Mouse (Mus musculus) cerebellum, adult 11 months (tissue): ENCODE results near the gene Dab2.

Experiments
- DNase-seq: peaks from one replicate; pipeline ENCODE4 v3.0.0; 2022

Dab2 gene

DNA sequence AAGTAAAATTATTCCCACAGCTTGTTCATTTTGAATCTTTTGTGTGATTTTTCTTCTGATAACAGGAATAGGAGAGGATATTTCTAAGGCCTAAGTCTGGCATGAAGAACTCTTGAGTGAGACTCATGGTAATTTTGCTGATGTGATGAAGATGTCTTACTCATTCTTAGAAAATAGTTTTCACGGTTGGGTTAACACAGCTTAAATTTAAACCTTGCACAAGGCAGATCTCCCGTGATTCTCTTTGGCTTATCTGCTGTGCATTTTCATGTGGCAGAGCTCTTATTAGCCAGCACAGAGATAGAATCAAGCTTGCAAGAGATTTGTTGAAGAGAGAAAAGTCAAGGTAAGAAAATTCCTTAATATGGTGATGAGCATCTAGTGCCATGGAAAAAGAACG lies at the start of gene Dab2:
Gene Dab2 (plus strand): TSS at position 235 of the 400 bp plus-strand sequence.
- no peak for DNase-seq

DNA sequence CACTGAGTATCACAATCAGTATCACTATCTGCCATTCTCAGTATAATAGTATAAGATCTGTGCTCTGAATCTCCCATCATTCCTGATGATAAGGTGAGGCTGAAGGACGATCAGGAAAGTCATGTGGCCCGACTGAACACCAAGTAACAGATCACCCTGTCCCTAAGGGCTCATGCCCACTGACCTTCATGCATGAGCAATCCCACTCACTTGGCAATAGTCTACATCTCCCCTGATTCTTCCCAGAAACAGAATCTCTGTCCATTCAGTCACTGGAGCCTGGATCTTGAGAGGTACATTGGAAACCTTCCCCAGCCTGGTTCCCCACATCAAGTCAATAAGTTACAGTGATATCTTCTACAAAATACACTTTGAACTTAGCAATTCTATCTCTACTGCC lies 46.1 kb upstream of the Dab2 start:
- no peak for DNase-seq

DNA sequence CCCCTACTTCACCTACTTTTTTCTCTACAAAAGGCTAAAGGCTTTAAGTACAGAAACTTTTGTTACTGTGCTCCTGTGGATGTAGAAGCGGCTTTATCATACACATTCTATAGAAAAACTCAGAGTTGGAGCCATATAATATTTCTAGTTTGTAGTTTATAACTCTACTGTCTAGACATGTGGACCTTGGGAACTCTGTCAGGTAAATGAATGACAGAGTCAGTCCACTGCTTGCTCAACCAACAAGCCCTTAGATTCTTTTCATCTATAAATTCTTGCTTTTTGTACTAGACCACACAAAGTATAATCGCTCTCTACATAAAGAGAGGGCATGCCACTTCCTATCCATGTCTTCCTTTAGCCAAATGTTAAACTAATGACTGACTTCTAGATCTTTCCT lies 45.2 kb upstream of the Dab2 start:
- no peak for DNase-seq

DNA sequence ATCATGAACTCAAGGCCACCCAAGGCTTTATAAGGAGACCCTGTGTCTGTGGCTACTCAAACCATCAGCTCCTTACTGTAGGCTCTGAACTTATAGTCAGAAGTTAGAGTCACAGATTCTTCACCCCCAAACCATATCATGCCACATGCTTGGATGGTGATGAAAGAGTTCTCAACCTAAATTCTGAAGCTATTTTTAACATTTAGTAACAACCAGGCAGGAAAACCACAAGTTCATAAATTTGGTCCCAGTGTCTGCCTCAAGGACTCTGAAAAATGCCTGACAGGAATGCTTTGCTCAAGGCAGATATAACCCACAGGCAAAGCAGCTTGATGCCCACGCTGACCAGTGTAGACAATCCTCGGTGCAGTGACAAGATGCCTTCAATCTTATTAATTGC lies 42.5 kb upstream of the Dab2 start:
- DNase-seq: no peak

DNA sequence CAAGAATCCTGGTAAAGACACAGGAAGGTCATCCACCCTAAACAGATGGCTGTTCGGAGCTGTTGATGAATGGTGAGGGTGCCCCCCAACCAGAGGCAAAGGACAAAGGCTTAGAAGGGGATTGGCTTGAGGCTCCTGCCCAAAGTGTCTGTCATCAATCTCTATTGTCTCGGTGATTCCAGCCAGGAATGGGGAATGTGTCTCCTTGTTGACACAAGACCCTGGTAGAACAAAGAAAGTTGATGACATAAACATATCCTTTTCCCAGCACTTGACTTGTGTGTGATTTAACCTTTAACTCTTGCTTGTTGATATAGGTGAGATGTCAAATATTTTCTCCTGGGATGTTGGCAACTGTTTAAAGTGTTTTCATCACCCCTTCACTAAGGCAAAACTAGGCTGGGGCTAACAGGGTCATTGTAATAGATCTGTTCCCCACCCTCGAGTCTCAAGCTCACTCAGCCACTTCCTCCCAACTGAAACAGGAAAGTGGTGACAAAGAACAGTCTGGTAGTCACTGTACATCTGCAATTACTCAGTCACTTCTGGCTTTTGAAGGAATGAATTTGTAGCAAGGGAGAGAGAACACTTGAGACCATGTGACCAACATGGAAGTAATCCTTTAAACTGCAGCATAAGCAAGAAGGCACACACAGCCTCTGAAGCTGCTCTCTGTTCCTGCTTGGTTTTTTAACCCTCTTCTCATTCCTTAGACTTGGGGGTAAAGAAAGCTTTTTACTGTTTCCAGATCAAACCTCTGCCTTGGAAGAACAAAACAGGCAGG lies 39.4 kb upstream of the Dab2 start:
- DNase-seq: no peak

DNA sequence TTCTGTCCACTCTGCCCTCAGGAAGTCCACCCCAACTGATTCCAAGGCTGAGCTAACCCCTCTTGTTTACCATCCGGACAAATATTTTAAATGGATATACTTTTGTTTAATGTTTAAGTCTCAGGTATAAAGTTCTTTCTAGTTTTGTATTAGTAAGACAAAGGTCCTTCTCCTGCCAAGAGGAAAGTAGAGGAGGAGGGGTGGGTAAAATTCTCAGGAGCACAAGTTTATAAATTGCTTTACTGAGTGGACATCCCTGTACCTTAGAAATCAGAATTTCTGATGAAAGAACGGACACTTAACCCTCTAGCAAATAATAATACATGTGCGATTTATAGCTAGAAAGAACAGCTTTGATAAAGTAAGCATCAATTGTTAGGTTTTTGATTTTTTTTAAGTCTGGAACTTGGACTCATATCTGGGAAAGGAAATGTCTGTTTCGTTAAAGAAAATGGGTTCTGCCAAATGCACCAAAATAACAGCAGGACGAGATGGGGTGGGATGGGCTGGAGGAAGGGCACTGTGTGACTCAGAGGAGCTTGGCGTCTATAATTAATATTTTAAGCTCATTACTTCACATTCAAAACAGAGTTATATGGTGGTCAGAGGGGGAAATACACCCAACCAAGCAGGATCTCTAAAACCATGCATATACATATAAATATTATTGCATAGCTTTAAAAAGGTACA lies 38.7 kb upstream of the Dab2 start:
- no peak for DNase-seq

DNA sequence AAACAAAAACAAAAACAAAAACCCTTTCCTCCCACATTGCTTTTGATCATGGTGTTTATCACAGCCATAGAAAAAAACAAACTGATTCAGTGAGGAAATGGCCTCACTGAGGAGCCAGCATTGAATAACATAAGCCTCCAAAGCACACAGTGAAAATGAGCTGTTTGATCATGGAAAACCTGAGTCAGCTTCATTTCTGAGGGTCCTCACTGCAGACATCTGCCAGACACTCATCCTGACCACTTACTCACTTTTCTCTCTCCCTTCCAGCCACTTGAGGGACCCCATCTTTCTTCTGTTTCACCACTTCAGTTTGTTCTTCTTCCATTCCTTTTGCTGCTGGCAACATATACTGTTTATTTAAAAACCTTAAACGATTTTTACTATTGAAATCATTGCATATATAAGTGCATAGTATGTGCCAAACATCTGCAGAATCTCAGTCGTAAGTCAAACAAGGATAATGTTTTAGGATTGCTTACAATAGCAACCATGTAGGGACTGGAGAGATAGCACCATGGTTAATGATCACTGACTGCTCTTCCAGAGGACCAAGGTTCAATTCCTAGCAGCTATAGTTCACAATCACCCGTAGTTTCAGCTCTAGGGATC lies 32.3 kb upstream of the Dab2 start:
- no peak for DNase-seq

DNA sequence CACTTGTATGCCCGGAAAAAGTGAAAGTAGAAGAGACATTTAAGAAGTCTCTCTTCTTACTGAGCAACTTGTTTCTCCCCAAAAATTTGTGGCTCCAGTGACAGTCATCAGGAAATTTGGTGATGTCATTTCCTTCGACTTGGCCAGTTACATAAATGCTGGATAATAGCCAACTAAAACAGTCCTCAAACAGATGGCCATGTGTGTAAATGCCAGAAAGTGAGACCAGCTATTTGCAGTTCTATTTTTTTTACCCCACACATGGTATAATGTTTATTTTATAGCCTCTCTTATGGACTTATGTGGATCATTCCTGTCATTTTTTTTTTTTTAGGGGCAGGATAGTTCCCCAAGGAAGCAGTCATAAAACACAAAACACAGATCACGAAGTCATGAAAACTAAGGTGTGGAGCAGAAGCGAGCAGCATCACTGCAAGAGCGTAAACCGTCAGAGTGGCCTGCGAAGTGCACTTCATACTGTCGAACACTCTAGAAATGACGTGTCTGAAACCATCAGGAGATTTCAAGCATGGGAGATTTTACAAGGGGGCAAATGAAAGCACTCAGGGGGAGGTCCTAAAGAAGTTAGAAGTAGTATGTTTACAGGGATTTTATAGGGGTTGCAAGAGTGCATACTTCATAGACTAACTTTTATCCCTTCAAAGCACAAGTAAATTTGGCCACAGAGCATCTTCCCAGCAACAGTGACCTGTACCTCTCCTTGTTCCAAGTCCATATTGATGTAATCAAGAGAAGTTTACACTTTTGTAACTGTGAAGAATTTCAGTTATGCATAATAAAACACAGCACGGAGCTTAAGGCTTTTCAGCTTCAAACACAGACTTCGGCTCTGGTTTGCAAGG lies 20.8 kb upstream of the Dab2 start:
- no peak for DNase-seq

DNA sequence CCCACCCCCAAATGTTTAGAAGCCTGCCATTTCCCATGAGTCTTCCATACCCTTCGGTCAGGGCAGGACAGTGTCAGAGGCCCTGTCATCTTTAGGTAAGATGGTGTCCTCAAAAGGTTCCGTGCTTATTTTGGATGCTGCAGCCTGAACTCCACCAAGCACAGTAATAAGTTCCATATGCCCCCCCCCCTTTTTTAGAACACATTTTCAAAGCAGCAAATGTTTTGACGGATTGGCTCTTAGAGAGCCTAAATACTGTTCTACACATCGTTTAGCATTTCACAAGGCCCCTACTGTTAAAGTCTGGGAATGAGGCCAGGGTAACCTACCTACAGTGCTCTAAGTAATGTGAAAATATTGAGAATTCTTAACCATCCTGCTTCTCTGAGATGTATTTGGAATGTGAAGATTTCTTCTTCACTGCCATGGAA lies 19.6 kb upstream of the Dab2 start:
- DNase-seq: no peak

DNA sequence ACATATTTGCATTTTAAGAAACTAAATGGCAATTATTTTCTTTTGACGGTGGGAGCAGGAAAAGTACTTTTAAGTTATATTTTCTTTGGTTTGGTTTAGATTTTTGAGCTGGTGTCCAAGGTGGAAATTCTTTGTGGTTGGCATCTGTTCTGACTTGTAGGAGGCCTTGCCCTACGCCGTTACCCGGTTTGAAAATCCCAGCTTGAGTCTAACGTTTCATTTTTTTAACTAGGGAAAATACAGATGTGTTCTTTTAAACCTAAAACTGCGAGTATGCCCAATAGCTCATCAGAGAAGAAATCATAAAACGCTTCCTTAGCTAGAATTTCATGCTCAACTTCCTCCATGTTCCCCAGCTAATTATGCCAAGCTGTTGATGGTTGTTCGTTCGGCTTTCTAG lies 16.3 kb upstream of the Dab2 start:
- no peak for DNase-seq

DNA sequence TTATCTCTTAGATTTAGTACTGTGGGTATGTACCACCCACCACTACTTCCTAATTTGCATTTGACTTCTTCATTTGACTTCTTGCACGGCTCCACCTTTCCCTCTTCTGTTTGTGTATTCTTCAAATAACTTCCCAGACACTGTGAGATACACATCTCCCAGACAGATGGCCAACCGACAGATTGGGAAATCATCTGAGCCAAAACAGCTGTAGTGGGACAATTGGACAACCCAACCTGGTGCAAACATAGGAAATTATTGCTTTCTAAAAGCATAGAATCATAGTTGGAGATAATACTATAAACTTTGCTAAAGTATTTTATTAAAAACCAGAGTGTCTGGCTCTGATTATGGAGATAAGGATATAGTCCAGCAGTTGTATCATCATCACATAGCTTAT lies 3.5 kb upstream of the Dab2 start:
- no peak for DNase-seq

DNA sequence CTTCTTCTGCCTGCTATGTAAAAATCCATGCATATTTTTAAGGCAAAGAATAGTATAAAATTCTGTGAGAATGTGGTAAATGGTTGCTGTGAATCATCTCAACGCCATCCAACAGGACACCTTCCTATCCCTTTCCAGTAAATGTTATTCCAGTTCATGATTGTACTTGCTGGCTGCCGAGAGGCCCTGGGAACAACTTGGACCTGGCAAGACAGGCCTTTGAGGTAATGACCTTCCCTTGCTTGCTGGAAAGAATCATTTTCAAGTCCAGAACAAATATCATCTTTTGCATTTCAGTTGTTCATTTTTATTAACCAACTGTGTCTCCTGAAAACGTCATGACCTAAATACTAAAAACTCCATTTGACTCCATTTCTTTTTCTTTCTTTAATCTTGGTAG lies 862 bp upstream of the Dab2 start:
- DNase-seq: no peak

DNA sequence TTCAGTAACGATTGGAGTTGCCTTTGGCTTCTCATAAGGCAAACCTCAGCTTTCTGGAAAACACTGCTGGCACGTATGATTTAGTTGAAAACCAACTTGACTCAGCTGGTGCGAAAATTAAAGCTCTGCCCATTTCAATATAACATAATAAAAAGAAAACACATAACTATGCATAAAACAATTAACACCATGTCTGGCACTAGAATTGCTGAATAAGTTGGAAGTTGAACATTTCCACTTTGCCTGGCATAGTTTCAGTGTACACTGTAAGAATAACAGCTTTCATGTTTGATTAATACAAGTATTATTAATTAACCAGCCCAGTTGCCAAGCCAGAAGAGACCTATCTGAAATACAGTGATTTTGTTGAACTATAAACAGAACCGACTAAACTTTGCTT lies 2.6 kb downstream of the Dab2 start:
- DNase-seq: no peak

DNA sequence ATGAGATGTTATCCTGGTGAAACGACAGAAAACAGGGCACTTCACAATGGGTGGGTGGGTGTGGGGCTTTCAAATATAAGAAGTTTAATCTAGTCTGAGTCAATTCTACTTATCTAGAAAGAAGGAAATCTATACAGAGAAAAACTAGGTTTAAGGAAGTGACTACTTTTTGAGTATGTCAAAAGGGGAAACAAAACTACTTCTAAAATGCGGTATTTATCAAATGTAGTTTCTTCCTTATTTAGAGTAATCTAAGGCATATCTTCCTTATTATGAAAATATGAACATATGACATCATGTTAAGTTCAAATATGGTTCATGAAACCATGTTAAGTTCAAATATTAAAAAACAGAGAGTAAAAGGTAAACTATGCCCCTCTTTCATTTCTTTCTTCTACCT lies 4.2 kb downstream of the Dab2 start:
- DNase-seq: no peak

DNA sequence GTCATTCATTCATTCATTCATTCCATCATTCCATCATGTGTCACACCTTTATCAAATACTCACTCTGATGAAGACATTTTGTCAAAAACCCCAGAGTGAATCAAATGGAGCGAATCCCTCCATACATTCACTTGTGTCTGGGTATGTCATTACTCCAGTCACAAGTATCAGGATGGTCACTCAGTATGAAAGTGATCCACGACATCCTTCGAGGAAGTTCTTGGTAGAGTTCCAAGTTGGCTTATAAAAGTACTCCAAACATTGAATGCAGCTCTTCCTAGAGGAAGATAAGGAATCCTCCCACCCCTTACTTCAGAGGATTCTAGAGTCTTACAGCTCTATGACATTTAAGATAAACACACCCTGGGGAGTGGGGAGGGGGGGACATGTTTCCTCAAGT lies 10.0 kb downstream of the Dab2 start:
- DNase-seq: no peak

DNA sequence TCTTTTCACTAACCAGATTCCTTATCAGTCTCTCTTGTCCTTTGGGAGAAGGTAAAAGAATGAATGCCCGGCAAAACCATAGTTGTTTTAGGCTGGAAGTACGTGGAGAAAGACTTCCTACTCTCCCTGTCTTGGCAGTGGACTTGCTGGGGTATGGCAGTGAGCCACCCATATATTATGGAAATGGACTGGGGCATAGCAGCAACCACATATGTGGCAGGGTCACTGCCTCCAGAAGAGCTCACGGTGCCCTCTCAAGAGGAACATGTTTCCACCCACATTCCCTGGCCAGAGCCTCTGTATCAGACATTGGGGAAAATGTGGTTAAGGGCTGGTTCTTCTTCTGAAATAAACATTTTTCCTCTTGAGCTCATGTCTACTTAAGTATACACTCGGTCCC lies 10.8 kb downstream of the Dab2 start:
- no peak for DNase-seq

DNA sequence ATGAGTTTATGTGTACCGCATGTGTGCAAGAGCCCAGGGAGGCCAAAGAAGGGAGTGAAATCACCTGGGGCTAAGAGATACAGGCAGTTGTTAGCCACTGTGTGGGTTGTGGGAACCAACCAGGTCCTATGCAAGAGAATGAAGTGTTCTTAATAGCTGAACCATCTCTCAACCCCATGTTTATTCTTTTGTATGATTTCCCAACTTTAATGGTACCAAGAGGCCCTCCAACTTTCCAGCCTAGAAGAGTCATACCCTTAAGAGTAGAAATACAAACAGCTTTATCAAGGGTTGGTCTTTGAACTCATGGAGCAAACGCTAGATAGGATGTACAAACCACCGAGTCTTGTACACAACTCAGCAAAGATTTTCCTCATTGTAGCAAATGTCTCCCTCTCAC lies 12.8 kb downstream of the Dab2 start:
- DNase-seq: no peak

DNA sequence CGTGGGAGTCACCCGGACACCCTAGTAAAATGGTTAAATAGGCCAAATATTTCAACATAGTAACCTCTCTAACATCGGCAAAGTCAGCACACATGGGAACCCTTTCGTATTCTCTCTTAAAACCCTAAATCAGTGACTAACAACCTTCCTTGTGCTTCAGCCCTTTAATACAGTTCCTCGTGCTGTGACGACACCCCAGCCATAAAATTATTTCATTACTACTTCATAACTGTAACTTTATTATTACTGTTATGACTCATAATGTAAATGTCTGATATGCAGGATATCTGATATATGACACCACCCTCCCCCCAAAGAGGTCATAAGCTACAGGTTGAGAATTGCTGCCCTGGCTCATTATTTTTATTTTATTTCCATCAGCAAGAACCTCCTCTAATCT lies 19.8 kb downstream of the Dab2 start:
- no peak for DNase-seq

DNA sequence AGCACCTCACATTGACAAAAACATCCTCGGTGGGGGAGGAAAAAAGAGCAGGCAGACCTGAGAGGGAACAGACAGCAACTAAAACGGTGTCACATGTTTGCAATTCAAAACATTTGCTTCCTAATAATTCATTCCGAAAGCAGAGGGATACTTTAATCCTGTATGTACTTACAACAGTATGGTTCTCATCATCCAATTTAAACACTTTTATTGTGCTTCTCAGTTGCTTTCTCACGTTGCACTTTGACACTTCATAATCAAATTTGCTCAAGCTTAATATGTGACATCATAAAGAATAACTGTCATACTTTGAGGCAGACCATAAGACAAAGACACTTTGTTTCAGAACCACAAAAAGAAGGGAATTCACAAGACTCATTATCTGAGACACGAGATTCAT lies 20.9 kb downstream of the Dab2 start:
- DNase-seq: no peak

DNA sequence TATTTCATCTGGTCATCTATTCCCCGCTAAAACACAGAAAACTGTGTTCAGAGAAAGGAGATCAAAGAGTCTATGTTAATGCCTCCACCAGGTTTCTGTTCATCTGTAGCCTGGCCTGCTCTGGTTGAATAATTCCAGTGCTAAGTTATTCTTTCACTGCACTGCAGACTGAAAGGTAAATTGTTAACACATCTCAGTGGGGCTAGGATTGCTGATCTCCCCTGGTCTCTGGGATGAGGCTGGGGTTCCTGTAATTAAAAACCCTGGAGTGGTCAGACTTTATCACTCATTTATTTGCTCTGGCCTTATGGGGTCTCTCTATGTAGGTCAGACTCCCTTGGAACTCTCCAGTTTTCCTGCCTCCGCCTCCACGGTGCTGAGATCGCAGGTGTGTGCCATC lies 21.7 kb downstream of the Dab2 start:
- DNase-seq: no peak

DNA sequence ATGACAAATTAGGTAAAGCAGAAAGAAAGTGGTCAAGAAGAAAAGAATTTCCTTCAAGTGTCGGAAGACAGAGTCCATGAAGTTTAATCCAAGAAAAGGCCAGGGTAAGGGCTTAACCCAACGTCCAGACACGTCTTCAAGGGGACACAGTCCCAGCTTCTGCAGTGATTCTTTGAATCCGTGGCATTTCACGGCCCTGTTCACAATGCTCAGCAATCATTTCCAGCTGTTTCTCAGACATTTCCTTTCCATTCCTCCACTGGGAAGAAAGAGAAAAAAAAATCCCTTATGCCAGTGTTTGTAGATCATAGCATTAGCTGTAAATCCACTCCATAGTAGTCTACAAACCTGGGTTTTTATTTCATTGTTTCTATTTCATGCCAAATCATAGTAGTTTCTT lies 22.7 kb downstream of the Dab2 start:
- DNase-seq: no peak

DNA sequence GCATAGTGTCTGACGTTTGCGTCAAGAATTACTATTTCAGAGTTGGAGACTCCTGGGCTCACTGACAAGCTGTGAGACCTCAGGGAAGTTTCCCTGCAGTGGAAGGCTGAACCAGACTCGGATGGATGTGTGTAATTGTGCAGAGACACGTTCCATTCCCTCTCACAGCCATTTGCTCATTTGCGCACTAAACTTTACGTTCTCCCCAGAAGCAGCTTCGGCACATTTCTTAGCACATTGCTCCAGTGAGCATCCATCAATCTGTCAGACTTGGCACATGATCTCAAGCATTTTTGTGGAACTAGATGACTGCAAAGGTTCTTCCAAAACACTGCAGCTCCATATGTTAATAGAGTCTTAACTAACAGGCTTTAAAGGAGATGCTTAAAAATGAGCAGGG lies 24.0 kb downstream of the Dab2 start:
- no peak for DNase-seq

DNA sequence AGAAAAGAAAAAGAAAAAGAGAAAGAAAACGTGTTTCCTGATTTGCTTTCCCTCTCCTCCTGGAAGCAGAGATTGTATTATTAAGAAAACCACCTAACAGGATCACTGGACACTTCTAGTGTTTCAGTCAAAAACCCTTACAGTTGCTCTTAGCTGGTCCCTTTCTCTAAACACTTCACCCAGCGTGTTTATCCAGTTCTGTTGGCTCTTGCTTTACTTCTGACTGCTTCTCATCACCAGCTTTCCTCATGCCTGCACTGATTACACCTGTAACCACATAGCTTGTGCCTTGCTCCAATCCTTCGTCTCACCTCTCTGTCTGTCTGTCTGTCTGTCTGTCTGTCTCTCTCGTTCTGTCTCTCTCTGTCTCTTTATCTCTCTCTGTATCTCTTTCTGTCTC lies 25.9 kb downstream of the Dab2 start:
- DNase-seq: no peak
